9 mouse cellular contexts compared by ENCODE assay signal in the genomic region with DNA sequence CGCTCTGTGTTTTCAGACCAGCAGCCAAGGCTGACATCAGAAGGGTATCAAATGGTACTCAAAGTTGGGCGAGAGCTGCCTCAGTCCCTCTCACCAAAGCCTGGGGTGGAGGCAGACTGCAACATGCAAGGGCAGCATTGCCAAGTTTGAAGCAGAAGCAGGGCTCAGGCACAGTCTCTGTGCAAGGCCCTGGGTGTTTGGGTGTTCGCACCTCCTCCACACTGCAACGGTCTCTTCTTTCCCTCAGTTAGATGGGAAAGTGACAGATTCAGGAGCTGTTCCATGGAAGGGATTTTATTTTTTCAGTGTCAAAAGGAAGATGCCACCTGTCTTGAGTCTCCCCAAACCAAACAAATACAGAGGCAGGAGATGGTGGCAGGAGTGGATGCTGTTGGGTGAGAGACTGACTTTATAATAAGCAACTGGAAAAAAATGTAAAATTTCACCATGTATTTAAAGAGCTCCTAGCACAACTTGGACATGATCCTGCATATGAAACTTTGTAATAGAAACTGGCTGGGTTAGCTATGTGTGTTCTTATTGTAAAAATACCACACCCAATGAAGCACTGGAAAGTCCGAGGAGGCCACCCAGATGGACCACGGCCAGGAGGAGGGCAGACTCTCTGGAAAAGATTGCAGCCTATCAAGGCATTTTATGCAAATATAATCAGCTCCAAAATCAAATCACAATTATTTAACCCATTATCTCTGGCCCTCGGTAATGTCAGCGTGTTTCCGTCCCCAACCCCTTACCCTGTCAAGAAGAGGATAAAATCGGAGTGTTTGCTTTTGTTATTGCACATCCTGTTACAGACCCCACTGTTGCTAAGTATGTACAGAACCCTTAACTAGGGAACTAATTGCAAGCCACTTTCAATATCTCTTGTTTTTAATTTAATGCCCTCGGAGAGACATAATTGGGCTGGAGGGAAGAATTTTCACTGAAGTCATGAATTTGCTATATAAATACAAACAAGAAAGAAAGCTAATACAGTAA.
A peak's percentile ranks its signal among the peaks of the same experiment; 100 is the strongest.
DNase-seq lines count a peak whose midpoint lies in the region; ATAC-seq lines count a peak whose summit lies in the region.
"Had no signal": no experiment of that assay in that cellular context is flagged by ENCODE, and none has a peak within 500 bp of the region (broad histone marks: within the 10 kb centered on the region; RNA-seq: fewer than 3 reads in every experiment).

No protein-coding gene starts in this region.

- no peak for DNase-seq in frontal cortex, postnatal 10 days (ENCODE audit: low spot score in 2 of 2)
- DNase-seq in right cerebral cortex, adult 18-20 months = peak; percentile 67
- no peak for DNase-seq in right cerebral cortex, postnatal 14 days
- DNase-seq in limb, embryonic 10.5 days (ENCODE audit: low spot score) = peak; percentile 29
- peak; percentile 29 for DNase-seq in urinary bladder, postnatal 25 days (ENCODE audit: low spot score)
- DNase-seq in c-Kit-positive CD71-positive TER-119-positive erythroid progenitor cells, embryonic 14.5 days (ENCODE audit: low spot score) = no peak
- DNase-seq: B cell, adult 2 months had no signal

- H3K36me3 ChIP-seq in limb, embryonic 10.5 days = no peaks in the 10 kb centered on the region

- H3K4me1 ChIP-seq in limb, embryonic 10.5 days = peaks cover 27% of the 10 kb centered on the region

- H3K27me3 ChIP-seq in limb, embryonic 10.5 days (ENCODE audit: low read depth, poor library complexity, severe bottlenecking) = peaks cover 78% of the 10 kb centered on the region

- 82% methylated on average over 11 of the region's 11 CpGs for WGBS in limb, embryonic 10.5 days

- no peak overlapping the region for H3K27ac ChIP-seq in limb, embryonic 10.5 days

- no peak overlapping the region for H3K4me3 ChIP-seq in limb, embryonic 10.5 days

- no peaks in the 10 kb centered on the region for H3K9me3 ChIP-seq in limb, embryonic 10.5 days (replicated peaks)

- peak; percentile 97 for ATAC-seq in frontal cortex, adult (ENCODE audit: low TSS enrichment)
- ATAC-seq in megakaryocyte, adult 5-6 weeks (ENCODE audit: poor library complexity, severe bottlenecking) = no peak

Comparison
In these comparisons a context has a peak if more than half of its experiments do, and no peak if none do; other contexts are left out.
1. DNase-seq: peak in right cerebral cortex, adult 18-20 months (single experiment), limb, embryonic 10.5 days (single experiment) and urinary bladder, postnatal 25 days (single experiment); none in frontal cortex, postnatal 10 days (0 of 2), right cerebral cortex, postnatal 14 days (single experiment) and c-Kit-positive CD71-positive TER-119-positive erythroid progenitor cells, embryonic 14.5 days (single experiment).